Mouse (Mus musculus) layer of hippocampus, postnatal 36 days (tissue): ENCODE measurements around the gene Snx13. TPM values are rescaled to one million over a fixed set of nuclear protein-coding genes. Genes with fewer than 3 reads are reported as not detected.

Source experiments
- DNase-seq, 2 experiments: peaks; one replicate each; pipeline ENCODE4 v3.0.0; 2022
- total RNA-seq, 2 experiments: library from RNA; stranded (reverse); gene quantifications; 2 replicates each; pipeline ENCODE4 v1.2.3; 2021

Gene Snx13
- total RNA-seq = 10 to 100 TPM; 65.6 to 65.9 TPM

DNA sequence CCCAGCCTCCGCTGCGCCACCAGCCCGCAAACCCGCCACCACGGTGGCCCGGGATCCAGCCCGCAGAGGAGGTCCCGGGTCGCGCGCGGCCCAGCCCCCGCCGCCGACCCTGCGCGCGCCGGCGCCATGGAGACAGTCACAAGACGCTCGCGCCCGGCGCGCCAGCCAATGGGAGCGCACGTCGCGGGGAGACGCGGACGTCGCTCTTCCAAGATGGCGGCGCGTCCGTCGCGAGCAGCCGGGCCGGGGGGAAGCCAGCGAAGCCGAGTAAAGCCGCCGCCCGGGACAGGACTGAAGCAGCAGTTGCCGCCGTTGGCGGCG lies at the start of gene Snx13:
Gene Snx13, plus strand, starts transcription at position 188 of the 321 bp plus-strand sequence.
- peak; percentile 88 to 89 for DNase-seq

DNA sequence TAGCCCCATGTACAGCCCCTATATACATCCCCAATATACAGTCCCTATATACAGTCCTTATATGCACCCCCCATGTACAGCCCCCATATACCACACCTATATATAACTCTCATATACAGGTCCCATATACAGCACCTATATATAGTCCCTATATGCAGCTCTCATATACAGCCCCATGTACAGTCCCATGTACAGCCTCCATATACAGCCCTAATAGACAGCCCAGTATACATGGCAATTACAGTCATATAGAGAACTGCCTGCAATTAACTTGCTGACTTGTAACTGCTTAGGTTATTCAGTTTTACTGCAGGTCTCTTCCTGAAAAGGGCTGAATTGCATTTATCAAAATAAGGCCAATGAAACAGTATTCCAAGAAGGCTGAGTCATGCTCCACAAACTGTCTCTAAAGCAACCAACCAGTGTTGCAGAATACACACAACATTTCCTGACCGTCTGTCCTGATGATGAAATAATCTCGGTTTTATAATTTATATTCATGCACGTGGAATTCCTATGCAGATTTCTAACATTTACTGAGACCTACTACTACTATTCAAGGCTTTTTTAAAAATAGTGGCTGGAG lies 49.3 kb upstream of the Snx13 start:
- DNase-seq = no peak

DNA sequence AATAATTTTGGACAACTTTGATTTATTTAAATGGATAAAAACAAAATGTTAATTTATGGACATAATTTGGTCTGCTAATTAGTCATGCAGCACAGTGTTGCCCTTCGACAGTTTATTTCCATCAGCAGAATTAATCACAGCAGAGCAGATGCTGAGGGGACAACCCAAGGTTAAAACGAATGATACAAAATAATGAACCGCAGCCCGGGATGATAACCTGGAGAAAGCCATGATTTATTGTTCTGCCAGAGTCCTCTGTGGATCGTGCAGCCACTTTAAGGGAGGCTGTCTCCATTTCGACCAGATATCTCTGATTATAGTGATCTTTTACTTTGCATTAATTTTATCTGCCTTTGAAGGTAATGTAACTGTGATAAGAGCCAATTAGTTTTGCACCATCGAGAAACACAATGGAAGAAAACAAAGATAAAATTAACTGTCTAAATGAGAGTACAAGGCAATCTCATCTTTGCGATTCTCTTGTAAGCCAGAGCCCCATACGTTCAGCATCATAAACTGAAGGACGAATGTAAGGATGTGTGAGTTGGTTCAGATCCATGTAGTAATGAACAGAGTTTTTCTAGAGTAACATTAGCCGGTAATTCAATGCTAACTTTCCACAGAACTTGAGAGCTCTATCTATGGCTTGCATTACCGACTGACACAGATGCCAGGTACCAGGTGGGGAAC lies 48.1 kb upstream of the Snx13 start:
- no peak for DNase-seq

DNA sequence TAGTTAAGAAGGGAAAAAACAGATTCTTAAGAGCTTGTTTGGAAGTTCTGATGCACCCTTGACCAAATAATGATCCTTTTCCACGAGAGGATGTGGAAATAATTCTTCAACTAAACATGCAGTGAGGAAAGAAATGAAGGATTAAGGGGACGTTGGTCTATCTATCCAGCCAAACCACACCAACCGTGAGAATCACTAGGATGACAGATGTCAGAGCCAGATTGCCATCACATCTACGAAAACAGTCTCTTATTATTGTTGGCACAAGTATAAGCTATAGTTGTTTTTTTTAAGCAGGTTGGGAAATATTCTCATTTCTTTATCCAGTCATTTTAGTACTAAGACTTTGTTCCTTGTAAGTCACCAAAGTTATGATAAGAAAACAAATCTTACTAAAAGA lies 46.7 kb upstream of the Snx13 start:
- DNase-seq = no peak

DNA sequence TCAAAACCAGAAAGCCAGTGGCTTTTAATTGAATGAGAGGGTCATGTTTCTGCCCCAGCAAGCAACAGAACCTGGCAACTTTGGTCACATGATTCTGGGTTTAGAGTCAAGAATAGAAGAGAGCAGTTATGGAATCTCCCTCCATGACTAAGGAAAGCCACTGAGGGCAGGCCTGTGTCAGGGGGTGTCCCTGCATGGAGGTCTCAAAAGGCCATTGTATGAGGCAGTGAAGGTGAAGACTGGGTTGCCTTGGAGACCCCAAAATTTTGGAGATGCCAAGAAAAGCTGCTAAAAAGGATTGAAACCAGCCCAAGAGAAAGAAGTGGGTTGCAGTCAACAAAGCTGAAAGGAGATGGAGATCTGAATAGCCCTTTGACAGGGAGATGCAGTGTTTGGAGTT lies 41.2 kb upstream of the Snx13 start:
- no peak for DNase-seq

DNA sequence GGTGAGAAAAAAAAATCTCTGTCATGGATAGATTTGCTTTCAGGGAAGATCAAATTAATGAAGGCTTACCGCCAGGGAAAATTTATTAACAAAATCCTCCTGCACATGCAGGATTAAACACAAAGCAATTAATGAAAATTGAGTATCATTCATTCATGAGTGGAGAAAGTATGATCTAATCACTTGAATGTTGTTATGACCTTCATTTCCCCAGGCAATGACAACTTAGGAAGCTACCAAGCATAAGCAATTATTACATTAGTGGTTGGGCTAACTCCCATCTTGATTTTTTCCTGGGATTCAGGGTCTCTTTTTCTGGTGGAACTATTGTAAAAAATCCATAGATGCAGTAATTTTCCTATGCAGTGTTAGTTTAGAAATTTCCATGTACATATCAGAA lies 39.1 kb upstream of the Snx13 start:
- no peak for DNase-seq

DNA sequence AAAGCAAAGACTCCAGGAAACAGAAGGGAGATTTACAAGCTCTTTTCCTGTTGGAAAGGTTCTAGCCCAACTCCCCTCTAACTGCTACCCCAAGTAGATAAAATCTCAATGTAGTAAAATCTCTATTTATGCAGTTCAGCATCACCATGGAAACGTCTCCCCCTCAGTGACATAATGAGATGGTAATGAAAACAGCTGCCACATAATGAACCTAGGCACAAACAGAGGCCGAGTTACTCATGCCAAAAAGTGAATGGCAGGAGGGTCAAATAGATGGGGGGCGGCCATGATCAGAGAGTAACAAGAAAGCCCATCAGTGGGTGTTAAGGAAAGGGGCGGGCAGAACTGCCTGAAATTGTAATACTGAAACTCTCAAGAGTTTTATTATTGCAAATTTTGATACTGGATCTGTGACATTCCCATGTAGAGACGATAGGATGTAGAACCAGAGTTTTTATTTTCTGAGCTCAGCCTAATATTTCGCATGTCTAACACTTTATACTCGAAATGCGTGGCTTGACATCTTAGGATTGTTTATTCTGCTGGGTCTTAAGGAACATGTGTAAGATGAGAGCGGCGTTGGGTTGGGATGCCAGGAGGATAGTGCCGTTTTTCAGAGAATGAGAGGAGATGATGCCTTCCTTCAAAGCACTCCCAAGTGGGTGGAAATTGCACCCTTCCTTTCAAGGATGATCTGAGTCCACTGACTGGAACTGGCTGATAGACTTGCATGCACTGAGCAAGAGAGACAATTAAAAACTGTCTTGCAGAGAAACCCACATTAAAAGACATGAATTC lies 38.4 kb upstream of the Snx13 start:
- DNase-seq = peak; percentile 17 to 31

DNA sequence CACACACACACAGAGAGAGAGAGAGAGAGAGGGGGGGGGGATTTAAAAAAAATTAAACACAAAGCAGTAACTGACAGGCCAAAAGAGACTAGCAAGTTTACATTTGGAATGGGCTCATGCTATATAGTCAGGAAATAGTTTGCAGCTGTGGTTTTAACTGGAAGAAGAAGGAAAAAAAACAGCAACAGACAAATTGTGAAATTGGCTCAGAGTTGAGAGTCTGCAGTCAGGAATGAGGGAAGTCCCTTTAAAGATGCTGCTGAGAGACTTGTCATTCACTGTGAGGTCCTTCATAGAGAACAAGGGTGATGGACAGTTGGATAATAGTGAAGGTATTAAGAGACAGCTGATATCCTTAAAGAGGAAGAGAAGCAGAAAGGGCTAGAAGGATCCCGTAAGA lies 35.5 kb upstream of the Snx13 start:
- no peak for DNase-seq

DNA sequence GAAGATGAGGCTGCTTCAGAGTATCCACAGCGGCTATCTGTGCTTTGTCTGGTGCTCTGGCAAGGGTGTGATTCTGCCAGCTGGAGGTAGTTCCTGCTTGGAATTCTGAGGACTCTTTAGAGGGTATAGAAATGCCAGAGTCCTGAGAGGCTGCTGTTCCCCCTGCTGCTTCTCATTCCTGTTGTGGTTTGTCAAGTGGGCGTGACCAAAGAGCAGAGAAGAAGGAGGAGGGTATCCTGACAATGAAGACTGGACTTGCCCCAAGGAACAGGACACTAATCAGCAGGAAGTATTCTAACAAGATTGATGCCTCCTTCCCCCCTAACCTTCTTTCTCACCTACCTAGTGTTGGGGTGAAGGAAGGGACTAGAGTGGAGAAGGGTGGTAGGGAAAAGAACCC lies 33.0 kb upstream of the Snx13 start:
- DNase-seq = no peak

DNA sequence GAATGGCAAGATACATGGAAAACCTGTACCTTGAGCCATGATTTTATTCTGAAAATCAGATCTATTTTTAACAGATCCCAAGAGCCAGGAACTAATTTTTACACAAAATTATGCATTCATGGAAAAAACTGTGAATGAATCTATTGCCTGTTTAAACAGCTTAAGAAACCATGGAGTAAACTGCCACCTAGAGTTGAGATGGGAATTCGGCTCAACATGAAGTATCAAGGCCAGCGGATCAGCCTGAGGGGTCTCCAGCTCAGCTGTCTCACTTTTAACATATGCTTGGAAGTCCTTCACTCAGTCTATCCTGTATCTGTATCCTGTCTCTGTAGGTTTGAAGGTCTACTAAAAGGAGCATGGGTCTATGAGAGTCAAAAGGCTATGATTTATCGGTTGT lies 30.9 kb upstream of the Snx13 start:
- DNase-seq = no peak

DNA sequence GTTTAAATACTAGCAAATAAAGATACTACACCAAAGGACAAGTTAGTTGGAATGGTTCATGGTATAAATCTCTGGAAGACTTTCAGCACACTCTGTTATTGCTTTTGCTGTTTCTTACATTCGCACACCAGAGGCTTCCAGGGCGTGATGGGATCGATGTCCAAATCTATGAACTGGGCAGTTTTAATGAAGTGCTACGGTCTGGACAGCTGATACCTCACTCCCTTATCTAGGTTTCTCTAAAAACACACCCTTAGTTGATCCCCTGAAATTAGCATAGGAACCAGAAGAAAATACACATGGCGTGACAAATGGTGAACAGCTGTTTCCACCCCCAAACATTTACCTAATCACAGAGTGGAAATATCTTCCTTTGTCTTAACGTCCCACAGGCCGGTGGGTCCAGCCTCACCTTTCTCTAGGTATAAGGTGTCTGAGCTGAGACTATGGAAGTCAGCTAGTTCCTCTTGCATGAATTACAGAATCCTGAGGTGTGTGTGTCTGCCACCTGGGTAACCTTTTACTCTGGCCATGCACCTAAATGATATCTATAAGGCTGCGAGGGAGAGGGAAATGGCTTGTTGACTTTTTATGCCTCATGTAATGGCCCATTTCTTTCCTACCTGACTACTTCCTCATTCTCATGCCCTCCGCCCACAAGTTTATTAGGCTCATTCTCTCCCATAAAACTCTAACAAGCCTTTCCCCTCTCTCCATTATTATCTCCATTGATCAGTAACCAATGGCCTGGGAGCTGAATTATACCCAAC lies 30.3 kb upstream of the Snx13 start:
- DNase-seq = no peak

DNA sequence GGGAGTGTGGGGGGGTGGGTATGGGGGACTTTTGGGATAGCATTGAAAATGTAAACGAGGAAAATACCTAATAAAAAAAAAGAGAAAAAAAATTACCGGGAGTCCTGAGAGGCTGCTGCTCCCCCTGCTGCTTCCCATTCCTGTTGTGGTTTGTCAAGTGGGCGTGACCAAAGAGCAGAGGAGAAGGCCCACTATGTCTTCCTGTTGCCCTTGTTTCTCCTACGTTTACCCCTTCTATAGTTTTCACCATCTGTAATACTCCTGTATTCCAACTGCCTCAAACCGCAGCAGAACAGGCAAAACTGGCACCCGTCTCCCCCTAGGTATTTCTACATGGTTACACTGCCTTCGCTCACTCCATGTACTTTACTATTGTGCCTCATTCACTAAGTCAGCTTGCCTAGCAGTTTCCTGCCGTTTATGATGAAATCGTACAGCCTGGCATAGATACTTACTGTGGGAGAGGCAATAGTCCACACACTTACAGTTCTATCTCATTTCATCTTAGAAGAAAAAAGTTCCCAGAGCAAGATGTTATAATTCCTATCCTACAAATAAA lies 28.2 kb upstream of the Snx13 start:
- no peak for DNase-seq

DNA sequence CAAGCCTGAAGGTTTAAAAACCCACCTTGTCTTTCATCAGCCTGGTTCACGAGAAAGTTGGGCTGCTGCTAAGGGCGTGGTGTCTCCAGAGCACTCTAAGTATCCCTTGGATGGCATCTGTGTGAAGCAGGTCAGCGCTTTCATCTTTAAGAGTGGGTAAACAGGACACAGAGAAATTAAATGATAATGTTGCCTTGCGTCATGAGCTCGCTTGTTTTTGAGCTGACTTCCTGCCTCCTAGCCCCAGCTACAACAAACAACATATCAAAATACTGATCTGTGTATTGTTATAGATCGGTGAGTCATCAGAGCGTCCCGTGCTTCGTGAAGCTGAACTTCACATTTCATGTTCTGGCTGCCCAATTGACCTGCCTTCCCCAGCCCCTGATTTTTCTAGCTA lies 25.7 kb upstream of the Snx13 start:
- DNase-seq = no peak

DNA sequence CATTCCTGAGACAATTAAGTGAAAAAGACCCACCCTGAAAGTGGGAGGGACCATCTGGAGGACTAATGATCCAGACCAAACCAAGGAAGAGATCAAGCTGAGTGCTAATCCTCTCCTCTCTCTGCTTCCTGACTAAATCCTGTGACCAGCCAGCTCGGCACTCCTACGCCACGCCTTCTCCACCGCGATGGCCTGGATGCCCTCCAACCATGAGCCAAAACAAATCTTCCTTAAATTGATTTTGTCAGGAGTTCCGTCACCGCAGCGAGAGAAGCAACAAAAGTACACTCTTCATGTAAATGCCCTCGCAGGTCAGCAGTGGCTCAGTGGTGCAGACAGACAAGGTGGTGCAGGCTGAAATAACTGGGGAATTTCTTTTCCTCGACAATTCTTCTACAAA lies 24.9 kb upstream of the Snx13 start:
- no peak for DNase-seq

DNA sequence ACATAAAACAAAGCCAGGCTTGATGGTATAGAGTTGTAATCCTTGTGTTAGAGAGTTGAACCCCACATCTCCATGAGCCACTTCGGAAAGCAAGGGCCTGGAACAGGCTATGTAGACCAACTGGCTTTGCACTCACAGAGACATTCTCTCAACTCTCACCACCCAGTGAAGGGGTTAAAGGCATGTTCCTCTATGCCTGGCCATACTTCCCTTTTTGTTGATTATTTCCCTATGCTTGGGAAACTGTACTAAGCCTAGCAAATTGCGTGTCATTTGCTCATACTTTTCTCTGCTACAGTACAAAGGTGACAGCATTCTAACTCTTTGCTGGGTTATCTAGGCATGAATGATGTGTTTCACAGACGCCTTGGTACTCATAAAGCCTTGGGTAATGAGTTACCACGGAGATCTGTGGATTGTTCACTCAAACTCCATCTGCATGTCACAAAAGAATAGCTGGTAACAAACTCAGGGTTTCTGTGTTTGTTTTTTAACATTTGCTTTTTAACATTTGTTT lies 21.0 kb upstream of the Snx13 start:
- no peak for DNase-seq

DNA sequence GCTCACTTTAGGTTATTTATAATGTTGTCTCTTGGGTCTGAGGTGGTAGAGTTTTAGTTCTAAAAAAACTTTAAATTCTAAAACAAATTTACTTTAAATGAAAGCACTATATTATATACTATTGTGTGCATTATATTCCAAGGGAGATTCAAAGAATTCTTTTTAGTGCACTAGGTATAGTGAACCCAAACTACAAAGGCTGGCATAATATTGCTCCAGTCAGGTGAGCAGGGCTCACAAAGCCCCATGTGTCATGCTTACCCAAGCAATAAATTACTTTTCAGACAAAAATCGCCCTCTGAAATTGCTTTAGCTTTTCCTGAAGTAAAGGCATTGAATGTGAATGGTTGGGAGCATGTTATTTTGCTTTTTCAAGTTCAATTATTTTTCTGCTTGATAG lies 19.5 kb upstream of the Snx13 start:
- DNase-seq = no peak

DNA sequence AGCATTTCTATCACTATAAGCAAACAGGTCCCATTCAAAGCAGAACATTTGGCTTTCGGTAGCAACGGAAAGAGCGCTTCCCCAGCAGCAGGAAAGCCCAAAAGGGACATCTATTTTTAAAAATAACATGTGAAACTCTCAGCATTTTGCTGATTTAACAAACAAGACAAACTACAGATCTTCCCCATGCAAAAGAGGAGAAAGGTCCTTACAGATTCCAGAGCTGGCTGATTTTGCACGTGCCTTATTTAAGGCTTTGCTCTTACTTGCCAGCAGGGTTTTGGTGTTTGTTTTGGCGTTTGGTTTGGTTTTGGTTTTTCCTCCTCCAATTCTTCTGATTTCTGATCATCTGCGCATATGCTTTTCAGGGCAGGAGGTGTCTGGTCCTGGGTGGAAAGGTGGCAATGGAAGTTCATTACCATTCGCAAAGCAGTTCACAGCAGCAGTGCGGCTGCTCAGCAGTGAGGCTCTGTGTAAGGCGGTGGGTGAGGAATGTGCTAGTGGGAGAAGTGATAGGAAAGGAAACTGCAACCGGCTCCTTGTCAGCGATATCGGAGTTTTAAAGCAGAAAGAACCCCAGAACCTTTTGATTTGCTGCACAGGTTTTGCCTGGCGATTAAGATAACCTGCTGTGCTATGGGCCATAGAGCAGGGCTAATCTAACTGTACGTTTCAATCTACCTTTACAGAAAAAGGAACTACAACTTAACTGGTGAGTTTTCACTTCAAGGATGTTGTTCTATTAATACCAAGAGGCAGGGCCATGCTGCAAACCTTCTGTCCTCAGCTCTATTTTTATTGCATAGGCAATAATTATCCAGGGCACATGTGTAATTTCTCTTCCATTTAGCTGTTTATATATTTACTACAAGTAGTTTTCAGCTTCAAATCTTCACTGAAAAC lies 8.1 kb upstream of the Snx13 start:
- peak; percentile 6 to 12 for DNase-seq

DNA sequence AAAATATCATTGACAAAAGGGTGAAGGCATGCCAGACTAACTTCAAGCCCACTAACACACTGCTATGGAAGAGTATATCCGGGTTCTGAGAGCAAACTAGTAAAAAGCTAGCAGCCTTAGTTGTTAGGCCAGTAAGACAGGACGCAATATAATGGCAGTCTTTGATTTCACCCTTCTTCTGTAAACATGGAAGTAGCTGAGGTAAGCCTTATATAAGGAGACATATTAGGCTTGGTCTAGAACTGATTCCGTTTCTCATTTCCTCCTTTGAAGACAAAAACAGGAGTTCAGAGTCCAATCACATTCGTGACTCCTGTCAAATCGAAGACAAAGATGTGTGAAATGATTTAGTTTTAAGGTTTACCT lies 7.4 kb upstream of the Snx13 start:
- DNase-seq = no peak

DNA sequence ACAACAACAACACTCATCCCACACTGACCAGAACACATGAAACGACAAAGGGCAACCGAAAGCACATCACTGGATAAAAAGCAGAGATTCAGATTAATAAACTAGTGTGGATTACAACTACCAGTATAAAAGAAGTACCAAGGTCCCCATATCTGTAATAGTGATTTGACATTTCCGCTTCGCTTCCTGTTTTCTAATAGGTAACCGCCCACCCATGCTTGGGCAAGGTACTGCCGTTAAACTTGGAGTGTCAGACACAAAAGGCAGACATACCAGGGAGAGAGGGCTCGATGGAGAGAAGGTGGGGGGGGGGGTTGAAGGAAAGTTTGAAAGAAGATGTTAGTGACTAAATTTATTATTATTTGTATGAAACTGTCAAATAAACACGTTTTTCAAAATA lies 5.0 kb upstream of the Snx13 start:
- no peak for DNase-seq

DNA sequence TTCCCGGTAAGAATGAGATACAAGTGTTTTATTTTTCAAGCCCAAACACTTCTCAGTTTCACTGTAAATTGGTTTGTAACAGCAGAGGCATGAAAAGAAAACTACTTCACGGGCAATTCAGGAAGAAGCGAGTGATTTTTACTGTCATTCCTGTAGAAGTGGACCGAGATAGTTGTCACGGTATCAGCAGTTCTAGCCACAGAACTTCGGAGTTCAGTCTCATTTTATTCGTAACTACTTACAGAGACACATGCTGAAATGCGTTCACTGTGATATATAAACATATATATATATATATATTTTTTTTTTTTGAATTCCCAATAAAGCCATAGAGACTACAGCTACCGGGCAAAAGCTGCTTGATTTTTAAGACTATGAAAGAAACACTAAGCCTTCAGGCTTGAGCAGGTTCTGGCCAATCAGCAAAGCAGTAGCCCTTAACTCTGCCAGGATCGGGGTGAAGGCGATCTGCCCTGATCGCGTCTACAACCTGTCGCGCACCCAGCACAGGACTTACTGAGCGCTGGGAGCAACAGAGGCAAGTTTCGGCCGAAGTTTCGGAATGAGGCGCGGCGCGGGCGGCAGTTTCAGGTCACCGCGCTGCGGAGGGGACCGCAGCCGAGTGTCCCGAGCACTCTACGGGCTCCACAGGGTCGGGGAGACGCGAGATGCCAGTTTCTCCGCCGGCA lies 532 bp upstream of the Snx13 start:
- no peak for DNase-seq
